8 mouse cellular contexts compared by ENCODE assay signal in genomic region chr1:86487295-86487907, GRCm38 (mm10). TPM values are rescaled to one million over a fixed set of nuclear protein-coding genes. Genes with fewer than 3 reads are reported as not detected.
DNase-seq lines count a peak whose midpoint lies in the region; ATAC-seq and TF ChIP-seq lines count a peak whose summit lies in the region.

No protein-coding gene starts in this region.

- peak; percentile 99 for DNase-seq in WW6 (ENCODE audit: low read depth, low spot score)
- DNase-seq in cerebellum, postnatal 4 days (ENCODE audit: low spot score in 2 of 2) = peak; percentile 99 to 100
- peak; percentile 99 for DNase-seq in gastrocnemius, adult 2 months
- DNase-seq in hindbrain, postnatal 0 days (ENCODE audit: low spot score) = peak; percentile 100
- DNase-seq in left cerebral cortex, adult 2 months (ENCODE audit: extremely low spot score in 1 of 2, low spot score in 2 of 2) = peak; percentile 100
- peak; percentile 100 for DNase-seq in right cerebral cortex, adult 2 months (ENCODE audit: low spot score in 2 of 2)
- DNase-seq in urinary bladder, postnatal 14 days (ENCODE audit: low spot score) = peak; percentile 100

- H3K36me3 ChIP-seq in hindbrain, postnatal 0 days (ENCODE audit: insufficient read depth, low read length) = no peaks in the 10 kb centered on the region

- under 1% methylated on average over 74 of the region's 74 CpGs for WGBS in hindbrain, postnatal 0 days

- H3K4me3 ChIP-seq in gastrocnemius, adult 2 months = peak overlapping the region; percentile 76
- H3K4me3 ChIP-seq in hindbrain, postnatal 0 days (ENCODE audit: low read length) = peak overlapping the region; percentile 53
- H3K4me3 ChIP-seq in left cerebral cortex, adult 2 months = peak overlapping the region; percentile 80

- peak overlapping the region; percentile 88 for H3K4me2 ChIP-seq in hindbrain, postnatal 0 days (ENCODE audit: low read depth, low read length)

- H3K27ac ChIP-seq in gastrocnemius, adult 2 months = peak overlapping the region; percentile 96
- H3K27ac ChIP-seq in hindbrain, postnatal 0 days = peak overlapping the region; percentile 98
- peak overlapping the region; percentile 100 for H3K27ac ChIP-seq in left cerebral cortex, adult 2 months

- H3K27me3 ChIP-seq in hindbrain, postnatal 0 days (ENCODE audit: insufficient read depth, low read length) = no peaks in the 10 kb centered on the region

- H3K4me1 ChIP-seq in hindbrain, postnatal 0 days (ENCODE audit: insufficient read depth, low read length) = peaks cover 15% of the 10 kb centered on the region

- H3K9me3 ChIP-seq in hindbrain, postnatal 0 days (ENCODE audit: low read length) = no peaks in the 10 kb centered on the region

- intact Hi-C loops in gastrocnemius, adult 2 months (cut with DNase I) = loop anchor here (1.0 to 2.0 kb wide), 3 partner anchors 15 to 46 kb away; no protein-coding TSS in a partner anchor
- intact Hi-C loops in left cerebral cortex, adult 2 months (cut with DNase I) = loop anchor here (1.0 kb wide), 2 partner anchors 38 to 45 kb away; no protein-coding TSS in a partner anchor

- peak; percentile 98 for ATAC-seq in hindbrain, postnatal 0 days
- ATAC-seq in megakaryocyte, adult 5-6 weeks (ENCODE audit: poor library complexity, severe bottlenecking) = peak; percentile 87

- peak overlapping the region; percentile 88 for H3K9ac ChIP-seq in hindbrain, postnatal 0 days (replicated peaks; ENCODE audit: low read length)

- no peak for TF ChIP-seq CTCF in gastrocnemius, adult 2 months (IDR thresholded peaks at IDR 0.05)
- TF ChIP-seq CTCF in hindbrain, postnatal 0 days (IDR thresholded peaks at IDR 0.05; ENCODE audit: low read depth) = no peak
- TF ChIP-seq CTCF in left cerebral cortex, adult 2 months (IDR thresholded peaks at IDR 0.05) = no peak

RNA-seq across cellular contexts. Expression of gene Ptma, which starts 39.1 kb away (rescaled TPM):
- 100 to 1,000 TPM in 1 of 2 experiments, 10 to 100 TPM in 1; 58.5 to 108 TPM for total RNA-seq in gastrocnemius, adult 2 months (2021)
- 619 and 723 TPM in 2 replicates for total RNA-seq in hindbrain, postnatal 0 days (2014; rRNA removed)
- 1,399 and 1,474 TPM in 2 replicates for polyA plus RNA-seq in hindbrain, postnatal 0 days (2015; fragmentation: Nextera tagmentation; extraction: Ambion mirVana)
- 100 to 1,000 TPM; 353 to 363 TPM for total RNA-seq in left cerebral cortex, adult 2 months (2021)
- 3,234 and 3,618 TPM in 2 replicates for total RNA-seq in megakaryocyte, adult 5-6 weeks (2015)
- 4,288 and 4,305 TPM in 2 replicates for total RNA-seq in megakaryocyte, adult 5-6 weeks (2017)

Comparison
In these comparisons a context has a peak if more than half of its experiments do, and no peak if none do; other contexts are left out.
1. Peak in every context shown above with its lines: DNase-seq, ATAC-seq, H3K4me3 ChIP-seq and H3K27ac ChIP-seq.